Mouse (Mus musculus): ENCODE results near the gene Olfr70. TPM values are rescaled to one million over a fixed set of nuclear protein-coding genes. Genes with fewer than 3 reads are reported as not detected.

Gene Olfr70
- polyA plus RNA-seq, 1 experiment from 2014 or later = not detected

GRCm38 (mm10) chr4:43728576-43728954 is 28.0 kb upstream of the Olfr70 start:
- Histone ChIP-seq H3K36me3 (no peaks in the 10 kb centered on the region), H3K27me3 (no peaks in the 10 kb centered on the region; the same call in 1 of the 2 replicates), H3K4me3 (no peak overlapping the region), H3K4me1 (no peaks in the 10 kb centered on the region), H3K9me3 (no peaks in the 10 kb centered on the region), H3K4me2 (replicated peaks) (no peak overlapping the region), H3K9ac (replicated peaks) (no peak overlapping the region), H3K27ac (replicated peaks) (no peak overlapping the region)
- no peak for ATAC-seq (ENCODE audit: low FRiP score, low read depth)
- 68% methylated on average over 5 of the region's 5 CpGs for WGBS

DNA sequence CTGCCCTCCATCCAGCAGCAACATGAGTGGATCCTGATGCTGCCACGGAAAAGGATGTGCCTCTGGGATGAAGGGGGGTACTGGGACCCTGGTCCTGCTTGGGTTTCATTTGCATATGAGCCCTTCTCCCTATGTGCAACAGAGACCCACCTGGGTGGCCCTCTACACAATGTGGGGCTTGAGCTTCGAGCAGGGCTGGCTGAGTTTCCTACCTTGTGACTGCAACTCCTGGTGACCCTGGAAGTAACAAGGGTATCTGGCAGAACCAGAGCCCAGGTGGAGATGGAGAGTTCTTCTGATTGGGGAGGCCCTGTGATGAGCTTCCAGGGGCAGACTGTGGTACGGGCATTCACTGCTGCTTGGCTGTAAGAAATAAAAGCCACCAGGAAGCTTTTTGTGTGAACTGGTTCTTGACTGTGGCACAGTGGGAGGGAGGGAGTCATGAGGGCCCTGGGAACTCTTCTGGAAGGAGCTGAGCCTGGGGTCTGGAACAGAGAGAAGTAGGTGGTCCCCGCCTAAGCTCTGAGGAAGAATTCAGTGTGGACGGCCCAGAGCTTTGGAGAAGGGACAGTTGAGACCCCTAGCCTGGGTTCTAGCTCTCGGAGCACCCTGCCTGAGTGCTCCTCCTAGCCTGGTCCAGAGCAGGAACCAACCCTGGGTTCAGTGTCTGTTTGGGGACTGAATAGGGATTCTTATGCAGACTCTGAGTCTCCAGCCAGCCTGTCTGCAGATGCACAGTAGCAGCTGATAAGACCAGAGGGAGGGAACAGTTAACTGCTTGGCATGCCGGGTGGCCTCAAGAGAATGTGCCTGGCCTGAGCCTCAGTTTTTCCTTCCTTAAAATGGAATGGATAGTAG is 27.3 kb upstream of the Olfr70 start:
- H3K9ac ChIP-seq (replicated peaks) = no peak overlapping the region
- H3K27me3 ChIP-seq = no peaks in the 10 kb centered on the region; the same call in 1 of the 2 replicates
- H3K36me3 ChIP-seq = no peaks in the 10 kb centered on the region
- no peaks in the 10 kb centered on the region for H3K4me1 ChIP-seq
- no peak for ATAC-seq (ENCODE audit: low FRiP score, low read depth)
- no peak overlapping the region for H3K27ac ChIP-seq (replicated peaks)
- no peak overlapping the region for H3K4me2 ChIP-seq (replicated peaks)
- no peaks in the 10 kb centered on the region for H3K9me3 ChIP-seq
- 68% methylated on average over 7 of the region's 7 CpGs for WGBS
- no peak overlapping the region for H3K4me3 ChIP-seq

- Histone ChIP-seq H3K27ac (replicated peaks) (no peak within 1 kb of the TSS), H3K36me3 (no peaks in the 10 kb centered on the region), H3K4me3 (no peak within 1 kb of the TSS), H3K4me2 (replicated peaks) (no peak within 1 kb of the TSS), H3K4me1 (no peaks in the 10 kb centered on the region), H3K27me3 (no peaks in the 10 kb centered on the region; the same call in 1 of the 2 replicates), H3K9ac (replicated peaks) (no peak within 1 kb of the TSS), H3K9me3 (no peaks in the 10 kb centered on the region)
- no peak for ATAC-seq (ENCODE audit: low FRiP score, low read depth)
- WGBS = 74% methylated on average over 3 of the region's 3 CpGs
Observed at GRCm38 (mm10) chr4:43726995-43727394, 26.4 kb upstream of the Olfr70 start, which contains the start of gene Hrct1. TSS of gene Hrct1 (plus strand) at chr4:43727188.

DNA sequence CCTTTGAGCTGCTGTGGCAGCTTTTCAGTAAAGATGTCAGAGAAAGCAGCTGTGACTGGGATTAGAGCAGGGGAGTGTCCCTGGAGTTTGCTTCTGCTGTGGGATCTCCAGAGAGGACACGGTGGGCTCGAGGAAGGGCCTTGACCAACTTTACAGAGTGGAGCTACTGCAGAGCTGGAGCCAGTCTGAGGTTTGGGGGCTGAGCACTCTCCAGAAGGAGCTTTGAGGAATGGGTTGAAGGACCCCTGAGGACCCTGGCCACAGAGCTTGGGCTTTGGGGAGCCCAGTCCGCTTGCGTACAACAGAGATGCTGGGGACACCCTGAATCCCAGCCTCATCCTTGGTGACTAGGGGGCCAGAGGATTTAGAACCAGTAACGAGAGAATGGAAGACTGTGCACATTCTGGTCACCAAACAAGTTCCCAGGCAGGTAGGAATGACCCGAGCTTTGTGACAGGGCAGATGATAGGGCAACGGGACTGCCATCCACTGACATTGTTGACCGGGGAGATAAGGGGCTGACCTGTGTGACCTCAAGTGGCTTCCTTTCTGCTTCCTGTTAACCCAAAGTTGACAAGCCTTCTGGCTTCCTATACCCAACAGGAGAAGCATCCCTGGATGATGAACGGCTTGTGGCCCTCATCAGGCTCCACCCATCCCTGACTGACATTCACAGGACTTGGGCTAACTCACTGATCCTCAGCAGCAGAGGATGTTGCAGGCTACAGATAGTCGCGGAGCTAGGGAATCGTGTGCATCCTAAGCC is 25.8 kb upstream of the Olfr70 start:
- no peaks in the 10 kb centered on the region; the same call in 1 of the 2 replicates for H3K27me3 ChIP-seq
- H3K27ac ChIP-seq (replicated peaks) = no peak overlapping the region
- no peak overlapping the region for H3K4me2 ChIP-seq (replicated peaks)
- H3K4me3 ChIP-seq = no peak overlapping the region
- H3K9me3 ChIP-seq = no peaks in the 10 kb centered on the region
- no peak overlapping the region for H3K9ac ChIP-seq (replicated peaks)
- WGBS = 80% methylated on average over 12 of the region's 12 CpGs
- H3K36me3 ChIP-seq = no peaks in the 10 kb centered on the region
- no peaks in the 10 kb centered on the region for H3K4me1 ChIP-seq
- ATAC-seq (ENCODE audit: low FRiP score, low read depth) = no peak

DNA sequence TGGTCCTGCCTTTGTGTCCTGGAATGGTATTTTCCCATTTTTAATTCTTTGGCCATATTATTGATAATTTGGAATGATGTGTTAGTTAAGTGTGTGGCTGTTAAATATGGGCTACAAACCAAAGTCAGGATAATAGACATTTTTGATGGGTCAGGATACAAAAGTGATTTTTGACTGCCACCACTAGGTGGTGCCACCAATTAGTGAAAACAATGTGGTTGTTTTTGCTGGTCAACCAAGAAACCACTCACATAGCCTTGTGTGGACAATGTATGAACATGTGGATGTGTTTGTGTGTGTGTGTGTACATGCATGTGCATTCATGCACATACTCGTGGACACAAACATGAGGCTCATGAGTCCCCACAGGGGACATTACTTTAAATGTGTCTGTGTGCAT is 24.2 kb upstream of the Olfr70 start:
- H3K4me3 ChIP-seq = no peak overlapping the region
- 37% methylated on average over 1 of the region's 1 CpGs for WGBS
- ATAC-seq (ENCODE audit: low FRiP score, low read depth) = no peak
- H3K27me3 ChIP-seq = no peaks in the 10 kb centered on the region; the same call in 1 of the 2 replicates
- no peak overlapping the region for H3K9ac ChIP-seq (replicated peaks)
- H3K27ac ChIP-seq (replicated peaks) = no peak overlapping the region
- H3K36me3 ChIP-seq = no peaks in the 10 kb centered on the region
- H3K4me2 ChIP-seq (replicated peaks) = no peak overlapping the region
- no peaks in the 10 kb centered on the region for H3K9me3 ChIP-seq
- peaks cover 5% of the 10 kb centered on the region; the same call in 1 of the 2 replicates for H3K4me1 ChIP-seq

DNA sequence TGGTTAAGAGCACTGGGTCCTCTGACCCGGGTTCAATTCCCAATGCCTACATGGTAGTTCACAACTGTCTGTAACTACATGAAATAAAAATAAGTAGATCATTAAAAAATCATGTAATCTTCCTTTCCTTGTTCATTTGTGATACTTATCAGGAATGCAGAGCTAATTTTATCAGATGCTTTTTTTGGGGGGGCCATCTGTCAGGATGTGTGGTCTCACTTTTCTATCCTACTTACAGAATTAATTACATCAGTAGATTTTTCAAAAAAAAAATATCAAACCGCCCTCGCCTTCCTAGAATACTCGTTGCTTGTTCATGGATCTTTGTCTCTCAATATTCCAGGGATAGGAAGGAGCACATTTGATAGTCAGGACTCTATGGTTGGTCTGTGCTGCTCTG is 21.6 kb upstream of the Olfr70 start:
- Histone ChIP-seq H3K4me2 (replicated peaks) (no peak overlapping the region), H3K27me3 (no peaks in the 10 kb centered on the region), H3K36me3 (no peaks in the 10 kb centered on the region), H3K27ac (replicated peaks) (no peak overlapping the region), H3K9ac (replicated peaks) (no peak overlapping the region), H3K4me3 (no peak overlapping the region), H3K4me1 (peaks cover 5% of the 10 kb centered on the region; the same call in 1 of the 2 replicates), H3K9me3 (no peaks in the 10 kb centered on the region)
- WGBS = 84% methylated on average over 4 of the region's 4 CpGs
- no peak for ATAC-seq (ENCODE audit: low FRiP score, low read depth)

DNA sequence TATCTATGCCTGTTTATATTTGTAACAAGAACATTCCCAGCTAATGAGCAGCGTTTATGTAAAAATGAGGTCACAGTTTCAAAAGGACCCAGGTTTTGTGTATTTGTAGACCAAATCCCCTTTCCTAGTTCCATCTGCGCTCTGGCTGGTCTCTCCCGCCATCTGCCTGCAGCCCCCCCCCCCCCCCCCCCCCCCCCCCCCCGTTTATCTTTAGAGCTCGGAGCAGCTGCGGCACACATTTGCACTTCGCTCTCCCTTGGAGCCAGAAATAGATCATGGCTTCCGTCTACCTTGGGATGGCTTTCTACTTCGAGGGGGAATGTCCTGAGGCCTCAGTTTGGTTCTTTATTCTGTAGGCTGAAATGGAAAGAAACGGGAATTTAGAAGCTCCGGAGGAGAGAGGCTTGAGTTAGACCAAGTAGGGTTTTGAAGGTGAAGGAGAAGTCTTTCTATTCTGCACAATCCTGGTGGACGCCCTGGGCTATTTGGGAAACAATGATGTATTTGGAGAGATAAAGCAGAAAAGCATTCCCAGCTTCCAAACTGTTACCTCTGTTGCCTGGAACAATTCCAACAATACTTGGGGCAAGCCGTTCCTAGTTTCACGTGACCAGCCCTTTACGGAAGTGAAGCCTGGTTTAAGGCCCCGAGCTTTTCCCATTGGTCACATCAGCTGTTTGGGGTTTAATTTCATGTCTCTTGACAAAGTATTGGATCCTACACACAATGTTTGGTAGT is 20.1 kb upstream of the Olfr70 start:
- Histone ChIP-seq H3K9me3 (no peaks in the 10 kb centered on the region), H3K4me1 (peaks cover 5% of the 10 kb centered on the region; the same call in 1 of the 2 replicates), H3K9ac (replicated peaks) (no peak overlapping the region), H3K4me2 (replicated peaks) (no peak overlapping the region), H3K4me3 (no peak overlapping the region), H3K27ac (replicated peaks) (0 out of 2 replicates have a peak overlapping the region, but pooled peaks have one; percentile 39), H3K36me3 (no peaks in the 10 kb centered on the region), H3K27me3 (no peaks in the 10 kb centered on the region)
- ATAC-seq (ENCODE audit: low FRiP score, low read depth) = no peak
- 61% methylated on average over 13 of the region's 16 CpGs for WGBS

GRCm38 (mm10) chr4:43713652-43714219 is 13.1 kb upstream of the Olfr70 start:
- 45% methylated on average over 7 of the region's 7 CpGs for WGBS
- Histone ChIP-seq H3K4me2 (replicated peaks) (no peak overlapping the region), H3K27me3 (no peaks in the 10 kb centered on the region), H3K9me3 (no peaks in the 10 kb centered on the region), H3K9ac (replicated peaks) (no peak overlapping the region), H3K36me3 (no peaks in the 10 kb centered on the region), H3K4me3 (no peak overlapping the region), H3K4me1 (no peaks in the 10 kb centered on the region), H3K27ac (replicated peaks) (no peak overlapping the region)
- no peak for ATAC-seq (ENCODE audit: low FRiP score, low read depth)

- ATAC-seq (ENCODE audit: low FRiP score, low read depth) = no peak
- Histone ChIP-seq H3K27me3 (no peaks in the 10 kb centered on the region), H3K9me3 (no peaks in the 10 kb centered on the region), H3K4me2 (replicated peaks) (no peak overlapping the region), H3K4me3 (no peak overlapping the region), H3K9ac (replicated peaks) (no peak overlapping the region), H3K27ac (replicated peaks) (no peak overlapping the region), H3K4me1 (no peaks in the 10 kb centered on the region), H3K36me3 (no peaks in the 10 kb centered on the region)
- 3% methylated on average over 2 of the region's 2 CpGs for WGBS
Observed at GRCm38 (mm10) chr4:43711821-43712220, 11.2 kb upstream of the Olfr70 start.

- no peak for ATAC-seq (ENCODE audit: low FRiP score, low read depth)
- Histone ChIP-seq H3K9ac (replicated peaks) (no peak within 1 kb of the TSS), H3K9me3 (no peaks in the 10 kb centered on the region), H3K4me1 (no peaks in the 10 kb centered on the region), H3K4me2 (replicated peaks) (no peak within 1 kb of the TSS), H3K4me3 (no peak within 1 kb of the TSS), H3K27ac (replicated peaks) (no peak within 1 kb of the TSS), H3K27me3 (no peaks in the 10 kb centered on the region), H3K36me3 (no peaks in the 10 kb centered on the region)
- 84% methylated on average over 6 of the region's 6 CpGs for WGBS
Observed at GRCm38 (mm10) chr4:43709869-43710268, 9.3 kb upstream of the Olfr70 start, which contains the start of gene Olfr71. TSS of gene Olfr71 (minus strand) at chr4:43710255.

GRCm38 (mm10) chr4:43705991-43706390 is 5.4 kb upstream of the Olfr70 start:
- Histone ChIP-seq H3K27me3 (no peaks in the 10 kb centered on the region), H3K36me3 (no peaks in the 10 kb centered on the region), H3K9me3 (no peaks in the 10 kb centered on the region), H3K4me3 (no peak overlapping the region), H3K4me1 (no peaks in the 10 kb centered on the region), H3K4me2 (replicated peaks) (no peak overlapping the region), H3K27ac (replicated peaks) (no peak overlapping the region), H3K9ac (replicated peaks) (no peak overlapping the region)
- WGBS = 91% methylated on average over 13 of the region's 13 CpGs
- ATAC-seq (ENCODE audit: low FRiP score, low read depth) = no peak
